Mouse (Mus musculus) lung, postnatal 14 days (tissue): ENCODE results near the gene Arhgap28.
A peak's percentile ranks its signal among the peaks of the same experiment; 100 is the strongest.
"Not testable (repeated sequence)": the region's sequence is repeated elsewhere in the genome, so short reads cannot be mapped to it uniquely, and the experiment has no call there.

Experiments
- DNase-seq: peaks from one replicate; pipeline ENCODE4 v3.0.0; 2021

Arhgap28 gene

GRCm38 (mm10) chr17:67869731-67870601 is 134.0 kb downstream of the Arhgap28 start:
- peak; percentile 80 for DNase-seq

DNA sequence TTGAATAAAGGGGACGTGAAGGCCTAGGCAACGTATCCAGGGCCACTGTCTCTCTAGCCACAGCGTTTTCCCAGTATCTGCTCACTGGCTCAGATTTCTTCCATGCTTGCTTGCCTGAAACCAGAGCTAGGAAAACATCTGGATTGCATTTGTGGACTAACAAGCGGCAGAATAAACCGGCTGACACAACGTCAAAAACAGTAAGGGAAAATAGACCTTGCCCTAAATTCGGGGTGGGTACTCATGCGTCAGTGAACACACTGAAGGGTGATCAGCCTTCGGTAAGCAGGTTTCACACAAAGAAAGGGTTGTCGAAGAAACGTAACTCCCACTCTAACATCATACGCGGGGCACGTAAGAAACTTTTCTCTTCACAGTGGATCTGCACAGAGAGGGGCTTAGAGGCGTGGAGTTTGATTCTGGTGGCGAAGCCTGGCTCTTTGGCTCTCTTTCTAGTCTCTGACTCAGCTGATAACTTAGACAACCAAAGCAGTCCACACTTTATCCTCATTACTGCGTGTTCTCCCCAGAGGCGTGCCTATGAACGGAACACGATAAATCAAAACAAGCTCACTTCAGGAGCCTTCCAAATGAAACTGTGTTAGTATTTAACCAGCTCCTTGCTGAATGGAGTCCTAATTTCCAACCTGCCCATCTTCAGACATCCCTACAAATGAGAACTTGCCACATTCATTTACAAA is 137.2 kb downstream of the Arhgap28 start:
- no peak for DNase-seq

DNA sequence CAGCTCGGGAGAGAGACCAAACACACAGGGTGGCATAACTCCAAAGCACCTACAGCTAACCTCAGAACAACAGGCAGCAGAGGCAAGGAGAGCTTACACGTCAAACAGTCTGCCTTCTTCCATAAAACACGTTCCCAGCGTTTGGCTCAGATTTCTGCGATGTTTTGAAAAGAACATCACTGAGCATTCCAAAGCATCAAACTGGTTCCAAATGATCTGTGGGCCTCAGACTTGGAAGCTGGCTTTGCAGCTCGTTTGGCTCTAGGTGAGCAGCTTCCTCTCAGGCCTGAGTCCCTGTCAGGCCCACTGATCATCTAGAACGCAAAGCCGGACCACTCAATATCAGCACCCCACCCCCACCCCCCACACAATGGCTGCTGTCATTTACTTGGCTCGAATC is 137.9 kb downstream of the Arhgap28 start:
- DNase-seq, result peak; percentile 20

DNA sequence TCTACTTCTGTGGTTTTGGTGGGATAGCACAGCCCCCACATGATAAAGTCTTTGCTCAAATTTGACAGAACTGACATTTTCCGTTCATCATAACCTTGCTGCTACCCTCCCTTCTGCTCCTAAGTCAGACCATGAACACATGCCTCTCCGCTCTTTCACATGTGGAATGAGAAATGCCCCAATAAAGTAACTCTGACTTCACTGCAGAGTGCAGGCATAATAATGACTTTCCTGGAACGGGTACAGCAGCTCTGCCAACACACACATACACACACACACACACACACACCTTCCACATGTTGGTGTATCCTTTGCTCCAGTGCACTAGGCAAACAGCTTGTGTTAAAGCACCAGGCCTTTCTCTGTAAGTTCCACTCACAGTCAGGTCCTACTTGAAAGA is 139.0 kb downstream of the Arhgap28 start:
- DNase-seq, result no peak

- DNase-seq, result no peak
Measured at GRCm38 (mm10) chr17:67864363-67864762, 139.6 kb downstream of the Arhgap28 start.

DNA sequence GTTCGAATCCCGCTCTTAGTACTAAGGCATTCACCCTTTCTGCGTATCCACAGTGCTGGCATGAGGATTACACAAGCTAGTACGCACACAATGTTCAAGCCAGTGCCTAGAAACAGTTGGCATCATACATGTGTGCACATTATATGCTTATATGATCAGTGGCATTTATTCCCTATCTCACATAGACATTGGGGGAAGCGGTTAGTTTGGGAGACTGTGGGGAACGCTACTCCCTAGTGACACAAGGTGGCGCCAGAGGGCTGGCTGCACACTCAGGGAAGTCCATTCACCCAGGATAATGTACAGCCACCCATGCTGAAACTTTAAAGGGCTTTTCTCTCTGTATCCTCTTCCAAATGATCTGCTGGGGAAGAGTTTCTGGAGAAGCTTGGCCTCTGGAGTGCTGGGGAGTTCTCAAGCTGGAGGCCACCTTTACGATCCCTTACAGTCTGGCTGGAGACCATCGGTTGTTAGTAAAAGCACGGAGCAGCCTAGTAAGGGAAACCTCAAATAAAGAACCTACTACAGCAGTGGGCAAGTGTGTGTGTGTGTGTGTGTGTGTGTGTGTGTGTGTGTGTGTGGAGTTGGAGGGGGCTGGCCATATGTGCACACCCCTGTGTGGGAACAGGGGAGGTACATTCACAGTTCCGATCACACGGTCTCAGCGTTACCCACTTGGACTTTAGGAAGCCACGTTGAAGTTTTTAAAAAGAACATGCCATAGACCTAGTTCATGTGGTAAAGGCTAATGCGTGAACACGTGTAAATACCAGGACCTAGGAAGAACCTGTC is 142.0 kb downstream of the Arhgap28 start:
- peak; percentile 69 for DNase-seq

GRCm38 (mm10) chr17:67861080-67861630 is 142.8 kb downstream of the Arhgap28 start:
- no peak for DNase-seq

- DNase-seq, result not testable (repeated sequence)
Measured at GRCm38 (mm10) chr17:67841494-67841893, 162.4 kb downstream of the Arhgap28 start.

GRCm38 (mm10) chr17:67838948-67839347 is 165.0 kb downstream of the Arhgap28 start:
- no peak for DNase-seq

DNA sequence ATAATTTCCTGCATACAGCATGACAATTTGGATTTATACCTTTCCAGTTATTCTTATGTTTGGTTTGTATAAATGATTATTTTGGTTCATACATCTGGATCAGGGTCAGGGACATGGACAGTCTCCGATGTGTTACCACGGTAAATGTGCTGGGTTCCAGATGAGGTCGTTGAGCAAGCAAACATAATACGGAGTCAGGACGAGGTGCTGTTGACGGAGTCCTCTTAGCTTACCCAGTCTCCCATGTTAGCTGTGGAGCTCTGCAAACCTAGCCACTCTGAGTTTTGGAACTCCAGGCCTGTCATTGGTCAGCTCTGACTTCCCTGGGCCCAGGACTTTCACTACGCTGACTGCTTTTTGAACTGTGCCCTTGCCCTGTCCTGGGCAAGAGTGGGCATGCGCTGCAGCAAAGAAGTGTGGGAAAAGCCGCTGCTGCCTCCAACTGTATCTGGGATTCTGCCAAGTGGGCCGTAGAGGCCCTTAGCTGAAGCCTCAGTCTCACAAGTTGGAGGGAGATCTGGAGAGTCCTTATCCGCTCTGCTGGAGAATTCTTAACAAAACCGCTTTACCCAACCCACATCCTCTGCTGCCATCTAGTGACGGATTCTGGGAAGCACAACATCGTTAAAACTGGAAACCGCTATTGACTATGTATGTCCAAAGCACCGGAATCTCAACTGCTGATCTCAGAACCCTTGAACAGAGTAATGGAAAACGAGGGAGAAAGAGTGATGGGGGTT is 166.4 kb downstream of the Arhgap28 start:
- peak; percentile 80 for DNase-seq

GRCm38 (mm10) chr17:67836146-67836895 is 167.6 kb downstream of the Arhgap28 start:
- no peak for DNase-seq

GRCm38 (mm10) chr17:67827431-67827830 is 176.5 kb downstream of the Arhgap28 start:
- no peak for DNase-seq

- no peak for DNase-seq
Measured at GRCm38 (mm10) chr17:67816916-67817315, 187.0 kb downstream of the Arhgap28 start.

- DNase-seq, result no peak
Measured at GRCm38 (mm10) chr17:67815720-67816119, 188.2 kb downstream of the Arhgap28 start.

DNA sequence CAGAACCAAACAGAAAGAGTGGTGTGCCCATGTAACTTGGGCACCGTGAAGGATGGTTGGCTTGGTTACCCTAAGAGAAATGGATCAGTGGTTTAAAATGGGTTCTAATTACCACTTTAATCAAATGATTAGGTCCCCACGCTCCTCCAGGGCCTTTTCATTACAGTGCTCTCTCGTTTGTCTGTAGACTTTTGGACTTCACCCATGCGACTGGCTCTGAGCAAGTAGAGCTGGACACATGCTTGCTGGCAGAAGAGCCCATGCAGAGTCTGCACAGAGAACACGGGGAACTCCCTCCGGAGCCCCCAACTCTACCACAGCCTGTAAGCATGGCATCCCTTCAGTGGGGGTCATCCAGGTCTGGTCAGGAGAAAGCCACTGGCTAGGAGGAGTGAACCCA is 190.3 kb downstream of the Arhgap28 start:
- DNase-seq, result no peak

- DNase-seq, result no peak
Measured at GRCm38 (mm10) chr17:67809171-67809570, 194.7 kb downstream of the Arhgap28 start.
